In genomic region chr4:151027001-151027400, GRCm38 (mm10) we compare ENCODE assay signal across 7 mouse cellular contexts. TPM values are rescaled to one million over a fixed set of nuclear protein-coding genes. Genes with fewer than 3 reads are reported as not detected.
A peak's percentile ranks its signal among the peaks of the same experiment; 100 is the strongest.
DNase-seq lines count a peak whose midpoint lies in the region; ATAC-seq lines count a peak whose summit lies in the region.

No protein-coding gene starts in this region.

- peaks cover 24% of the 10 kb centered on the region for H3K36me3 ChIP-seq in liver, embryonic 12.5 days
- peaks cover 7% of the 10 kb centered on the region; the same call in 1 of the 2 replicates for H3K36me3 ChIP-seq in embryonic facial prominence, embryonic 14.5 days (ENCODE audit: control insufficient read depth, insufficient read depth, low read length)
- H3K36me3 ChIP-seq in limb, embryonic 11.5 days (ENCODE audit: control insufficient read depth, insufficient read depth, low read length): no peaks in the 10 kb centered on the region

- H3K9ac ChIP-seq in liver, embryonic 12.5 days: no peak overlapping the region
- no peak overlapping the region for H3K9ac ChIP-seq in embryonic facial prominence, embryonic 14.5 days (ENCODE audit: low read depth, low read length)
- no peak overlapping the region for H3K9ac ChIP-seq in limb, embryonic 11.5 days (ENCODE audit: low read length)

- H3K4me1 ChIP-seq in liver, embryonic 12.5 days: peaks cover 12% of the 10 kb centered on the region
- H3K4me1 ChIP-seq in embryonic facial prominence, embryonic 14.5 days (ENCODE audit: control insufficient read depth, insufficient read depth, low read length): no peaks in the 10 kb centered on the region
- H3K4me1 ChIP-seq in limb, embryonic 11.5 days (ENCODE audit: control insufficient read depth, insufficient read depth, low read length): no peaks in the 10 kb centered on the region

- 55% methylated on average over 6 of the region's 6 CpGs for WGBS in liver, embryonic 12.5 days (ENCODE audit: insufficient replicate concordance)
- WGBS in embryonic facial prominence, embryonic 14.5 days: 54% methylated on average over 6 of the region's 6 CpGs
- WGBS in limb, embryonic 11.5 days: 50% methylated on average over 6 of the region's 6 CpGs

- no peak for ATAC-seq in liver, embryonic 12.5 days
- ATAC-seq in embryonic facial prominence, embryonic 14.5 days (ENCODE audit: low read depth): no peak; the same call in 1 of the 2 replicates
- ATAC-seq in limb, embryonic 11.5 days (ENCODE audit: insufficient number of reproducible peaks, low FRiP score, low TSS enrichment, low read depth): no peak
- peak; percentile 26; the same call in 1 of the 2 replicates for ATAC-seq in neutrophil, adult 5-6 weeks (ENCODE audit: extremely low read depth, insufficient number of reproducible peaks, low FRiP score, poor library complexity, severe bottlenecking)

- no peak overlapping the region for H3K4me3 ChIP-seq in liver, embryonic 12.5 days
- no peak overlapping the region for H3K4me3 ChIP-seq in embryonic facial prominence, embryonic 14.5 days (ENCODE audit: low read depth, low read length)
- H3K4me3 ChIP-seq in limb, embryonic 11.5 days (ENCODE audit: low read depth, low read length): no peak overlapping the region

- no peak overlapping the region for H3K27ac ChIP-seq in liver, embryonic 12.5 days
- H3K27ac ChIP-seq in embryonic facial prominence, embryonic 14.5 days (replicated peaks; ENCODE audit: low read depth, low read length): no peak overlapping the region
- H3K27ac ChIP-seq in limb, embryonic 11.5 days (replicated peaks; ENCODE audit: low read depth, low read length): no peak overlapping the region

- DNase-seq in liver (peak; percentile 21), ZHBTc4 (ENCODE audit: low read depth, low spot score) (peak; percentile 72)
- DNase-seq in embryonic facial prominence, embryonic 14.5 days (ENCODE audit: low spot score): peak; percentile 54
- peak; percentile 50 for DNase-seq in limb, embryonic 11.5 days (ENCODE audit: low spot score)
- DNase-seq in urinary bladder, postnatal 10 days (ENCODE audit: low spot score): no peak

- no peaks in the 10 kb centered on the region for H3K27me3 ChIP-seq in liver, embryonic 12.5 days (replicated peaks)
- no peaks in the 10 kb centered on the region for H3K27me3 ChIP-seq in embryonic facial prominence, embryonic 14.5 days (replicated peaks; ENCODE audit: control insufficient read depth, insufficient read depth, low read length)
- no peaks in the 10 kb centered on the region for H3K27me3 ChIP-seq in limb, embryonic 11.5 days (ENCODE audit: control insufficient read depth, insufficient read depth, low read length)

- no peak overlapping the region for H3K4me2 ChIP-seq in liver, embryonic 12.5 days
- H3K4me2 ChIP-seq in embryonic facial prominence, embryonic 14.5 days (ENCODE audit: low read depth, low read length): no peak overlapping the region
- no peak overlapping the region for H3K4me2 ChIP-seq in limb, embryonic 11.5 days (ENCODE audit: low read depth, severe bottlenecking)

- H3K9me3 ChIP-seq in liver, embryonic 12.5 days (replicated peaks): no peaks in the 10 kb centered on the region
- H3K9me3 ChIP-seq in embryonic facial prominence, embryonic 14.5 days (ENCODE audit: control insufficient read depth, low read length): no peaks in the 10 kb centered on the region
- H3K9me3 ChIP-seq in limb, embryonic 11.5 days (ENCODE audit: control insufficient read depth, low read length): no peaks in the 10 kb centered on the region

RNA-seq across cellular contexts. Expression of gene Per3, which starts 17.5 kb away (rescaled TPM):
- 4.3 and 4.9 TPM in 2 replicates for polyA plus RNA-seq in liver, embryonic 12.5 days (2016; fragmentation: Nextera tagmentation; extraction: Ambion mirVana)
- polyA plus RNA-seq in embryonic facial prominence, embryonic 14.5 days (2014; fragmentation: Nextera tagmentation; extraction: Ambion mirVana): 6.0 and 6.7 TPM in 2 replicates
- 6.7 and 7.5 TPM in 2 replicates for polyA plus RNA-seq in limb, embryonic 11.5 days (2014; fragmentation: Nextera tagmentation; extraction: Ambion mirVana)
- total RNA-seq in neutrophil, adult 5-6 weeks (2017): 2.3 TPM in 2 replicates

RNA-seq across cellular contexts. Expression of gene Uts2, which starts 30.1 kb away (rescaled TPM):
- not detected in 2 replicates for polyA plus RNA-seq in liver, embryonic 12.5 days (2016; fragmentation: Nextera tagmentation; extraction: Ambion mirVana)
- polyA plus RNA-seq in embryonic facial prominence, embryonic 14.5 days (2014; fragmentation: Nextera tagmentation; extraction: Ambion mirVana): not detected in 2 replicates
- polyA plus RNA-seq in limb, embryonic 11.5 days (2014; fragmentation: Nextera tagmentation; extraction: Ambion mirVana): not detected in 2 replicates
- total RNA-seq in neutrophil, adult 5-6 weeks (2017): not detected in 2 replicates

RNA-seq across cellular contexts. Expression of gene Vamp3, which starts 30.8 kb away (rescaled TPM):
- polyA plus RNA-seq in liver, embryonic 12.5 days (2016; fragmentation: Nextera tagmentation; extraction: Ambion mirVana): 51.0 and 53.2 TPM in 2 replicates
- polyA plus RNA-seq in embryonic facial prominence, embryonic 14.5 days (2014; fragmentation: Nextera tagmentation; extraction: Ambion mirVana): 51.7 and 54.5 TPM in 2 replicates
- 87.8 and 93.6 TPM in 2 replicates for polyA plus RNA-seq in limb, embryonic 11.5 days (2014; fragmentation: Nextera tagmentation; extraction: Ambion mirVana)
- 79.3 and 80.7 TPM in 2 replicates for total RNA-seq in neutrophil, adult 5-6 weeks (2017)
